Mouse (Mus musculus): Measurements from ENCODE around the gene Zfp978.
"Not testable (repeated sequence)": the region's sequence is repeated elsewhere in the genome, so short reads cannot be mapped to it uniquely, and the experiment has no call there.

DNA sequence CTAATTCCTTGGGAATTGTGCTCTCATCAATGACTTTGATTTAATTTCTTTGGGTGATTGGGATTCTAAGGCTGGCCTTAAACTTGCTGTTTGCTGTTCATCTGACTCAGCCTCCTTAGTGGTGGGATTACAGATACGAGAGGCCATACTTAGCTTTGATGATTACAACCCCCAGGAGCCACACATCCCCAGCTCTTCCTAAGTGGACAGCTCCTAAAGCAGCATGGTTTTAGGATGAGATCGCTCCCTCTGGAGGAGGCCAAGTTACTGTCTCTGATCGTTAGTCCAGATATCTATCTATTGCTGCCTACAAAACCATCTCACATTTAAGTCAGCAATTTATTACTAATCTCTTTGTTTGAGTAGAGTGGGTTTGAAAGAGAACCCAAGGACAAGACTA is 63.3 kb downstream of the Zfp978 start:
- not testable (repeated sequence) for TF ChIP-seq CTCF (IDR thresholded peaks at IDR 0.05; ENCODE audit: low read depth, low read length); GATA2 (IDR thresholded peaks at IDR 0.05; ENCODE audit: borderline replicate concordance, low read depth, low read length)

Data from G1E (cell line).